Mouse (Mus musculus) brain, embryonic 14.5 days (tissue): ENCODE measurements around the gene Gm49373.

ENCODE experiments used
- CTCF ChIP-seq: fragments of 200-500 bp; IDR thresholded peaks from 2 replicates; pipeline ENCODE4 v1.5.1; 2012; ENCODE audit warnings: inconsistent platforms, mild to moderate bottlenecking, moderate library complexity, borderline replicate concordance; ENCODE audit not compliant: insufficient read depth, insufficient read length; ENCODE audit errors: extremely low read depth
- POLR2A ChIP-seq: fragments of 200-500 bp; IDR thresholded peaks from 2 replicates; pipeline ENCODE4 v1.6.1; 2012; ENCODE audit warnings: mild to moderate bottlenecking, inconsistent platforms, borderline replicate concordance; ENCODE audit not compliant: poor library complexity, insufficient read depth, insufficient read length, severe bottlenecking; ENCODE audit errors: extremely low read depth

GRCm38 (mm10) chr9:21074173-21074572, 1.3 kb upstream of the Gm49373 start:
- TF ChIP-seq CTCF (no peak), POLR2A (no peak)
